In the genomic region with DNA sequence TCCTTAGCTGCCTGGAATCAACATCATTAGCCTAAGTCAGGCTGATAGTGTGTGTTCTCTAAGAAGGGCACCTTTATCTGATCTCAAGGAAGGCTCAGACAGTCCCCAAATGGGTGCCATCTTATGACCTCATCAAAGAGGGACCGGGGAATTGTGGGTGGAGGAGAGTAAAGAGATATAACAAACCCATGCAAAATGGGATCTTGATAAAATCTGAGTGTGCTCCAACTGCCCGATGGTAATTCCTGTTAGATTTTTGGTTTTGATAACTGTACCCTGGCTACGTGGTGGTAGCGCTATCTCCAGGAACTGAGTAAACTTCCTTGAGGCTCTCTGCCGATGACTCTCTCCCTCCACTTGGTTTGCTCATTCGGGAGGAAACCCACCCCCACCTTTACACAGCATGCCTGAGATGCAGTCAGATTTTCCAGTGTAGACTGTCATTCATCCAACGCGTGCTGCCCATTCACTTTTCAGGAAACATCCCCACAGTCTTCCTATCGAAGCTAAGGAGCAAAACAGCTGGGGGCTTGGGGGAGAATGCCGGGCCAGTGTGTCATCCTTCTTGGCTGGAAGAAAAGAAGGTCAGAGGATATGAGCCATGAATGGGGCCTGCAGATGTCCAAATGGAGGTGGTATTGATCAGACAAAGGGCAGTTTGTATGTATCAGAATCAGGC, we compare ENCODE assay signal across 29 mouse cellular contexts.
A peak's percentile ranks its signal among the peaks of the same experiment; 100 is the strongest.
DNase-seq lines count a peak whose midpoint lies in the region; ATAC-seq and TF ChIP-seq lines count a peak whose summit lies in the region.
"Had no signal": no experiment of that assay in that cellular context is flagged by ENCODE, and none has a peak within 500 bp of the region (broad histone marks: within the 10 kb centered on the region; RNA-seq: fewer than 3 reads in every experiment).

No protein-coding gene starts in this region.

- DNase-seq in heart, postnatal 36 days, result no peak
- DNase-seq in Patski (ENCODE audit: low read depth, low spot score), result no peak
- DNase-seq in right cerebral cortex, adult 2 months (ENCODE audit: low spot score in 2 of 2), result no peak
- no peak for DNase-seq in adrenal gland, postnatal 10 days
- DNase-seq: adrenal gland, postnatal 36 days; cerebellum, adult 11 months; cerebellum, adult 9-11 months; gastrocnemius, postnatal 36 days; heart, postnatal 14 days; kidney, adult 8-10 months; kidney, postnatal 10 days; liver, embryonic 13.5 days; lung, postnatal 36 days; midbrain, embryonic 14.5 days; right cerebral cortex, adult 18-20 months; thymus, postnatal 36 days had no signal

- H3K27ac ChIP-seq in heart, embryonic 13.5 days (replicated peaks), result peak overlapping the region; percentile 24; the same call in 1 of the 2 replicates
- H3K27ac ChIP-seq: forebrain, embryonic 12.5 days; hindbrain, embryonic 13.5 days; left cerebral cortex, adult 2 months; liver, embryonic 13.5 days; neural tube, embryonic 13.5 days; stomach, embryonic 15.5 days had no signal

- H3K9me3 ChIP-seq in heart, embryonic 13.5 days, result no peaks in the 10 kb centered on the region
- H3K9me3 ChIP-seq: forebrain, embryonic 12.5 days; G1E; hindbrain, embryonic 13.5 days; liver, embryonic 13.5 days; megakaryocyte, embryonic 14.5 days; neural tube, embryonic 13.5 days; stomach, embryonic 15.5 days had no signal

- H3K79me2 ChIP-seq in C2C12 (ENCODE audit: control insufficient read depth, insufficient read depth), result no peaks in the 10 kb centered on the region
- H3K79me2 ChIP-seq in myocyte (ENCODE audit: control insufficient read depth, insufficient read depth), result no peaks in the 10 kb centered on the region

- ATAC-seq in heart, embryonic 13.5 days (ENCODE audit: extremely low read depth, insufficient number of reproducible peaks, low FRiP score, low TSS enrichment), result no peak; the same call in 1 of the 2 replicates
- peak; percentile 11 for ATAC-seq in Patski
- ATAC-seq: inflammation-experienced regulatory T-cells, adult 6 months had no signal

- no peak overlapping the region for H3K4me2 ChIP-seq in heart, embryonic 13.5 days
- peak overlapping the region; percentile 25 for H3K4me2 ChIP-seq in myocyte (ENCODE audit: low read depth)
- H3K4me2 ChIP-seq: forebrain, embryonic 12.5 days; hindbrain, embryonic 13.5 days; liver, embryonic 13.5 days; lung, embryonic 14.5 days; neural tube, embryonic 13.5 days; stomach, embryonic 15.5 days had no signal

- POLR2A ChIA-PET in Patski (lab: Charles Lee), result no interaction called here

- intact Hi-C loops in heart, postnatal 36 days (cut with DNase I), result no loop called here

- no peaks in the 10 kb centered on the region for H3K27me3 ChIP-seq in heart, embryonic 13.5 days (replicated peaks)
- H3K27me3 ChIP-seq in C2C12 (ENCODE audit: control insufficient read depth, insufficient read depth, insufficient read length) (no peaks in the 10 kb centered on the region), Patski (no peaks in the 10 kb centered on the region), myocyte (ENCODE audit: control insufficient read depth, insufficient read depth, insufficient read length) (no peaks in the 10 kb centered on the region)
- H3K27me3 ChIP-seq: CH12.LX; forebrain, embryonic 12.5 days; hindbrain, embryonic 13.5 days; liver, embryonic 13.5 days; neural tube, embryonic 13.5 days; stomach, embryonic 15.5 days had no signal

- no peak overlapping the region for H3K4me3 ChIP-seq in heart, embryonic 13.5 days
- H3K4me3 ChIP-seq in C2C12 (ENCODE audit: insufficient read depth, poor library complexity, severe bottlenecking), result no peak overlapping the region
- no peak overlapping the region for H3K4me3 ChIP-seq in myocyte
- H3K4me3 ChIP-seq: forebrain, embryonic 12.5 days; hindbrain, embryonic 13.5 days; left cerebral cortex, adult 2 months; liver, embryonic 13.5 days; megakaryocyte, embryonic 14.5 days; neural tube, embryonic 13.5 days; stomach, embryonic 15.5 days had no signal

- TF ChIP-seq CTCF in C2C12 (IDR thresholded peaks at IDR 0.05; ENCODE audit: control insufficient read depth, insufficient read depth, insufficient read length) (no peak), Patski (IDR thresholded peaks at IDR 0.05) (no peak)

- CTCF ChIA-PET in Patski (lab: Charles Lee), result interaction anchor here (1.5 kb wide), 1 partner anchor 11 kb away, joined by 3 read pairs; no protein-coding TSS in a partner anchor

- no peaks in the 10 kb centered on the region for H3K36me3 ChIP-seq in heart, embryonic 13.5 days
- no peaks in the 10 kb centered on the region for H3K36me3 ChIP-seq in C2C12 (ENCODE audit: control insufficient read depth, insufficient read depth)
- no peaks in the 10 kb centered on the region for H3K36me3 ChIP-seq in myocyte (ENCODE audit: control insufficient read depth, insufficient read depth)
- H3K36me3 ChIP-seq: forebrain, embryonic 12.5 days; G1E; hindbrain, embryonic 13.5 days; liver, embryonic 13.5 days; neural tube, embryonic 13.5 days; stomach, embryonic 15.5 days had no signal

- no peak overlapping the region for H3K9ac ChIP-seq in heart, embryonic 13.5 days
- H3K9ac ChIP-seq: forebrain, embryonic 12.5 days; hindbrain, embryonic 13.5 days; liver, embryonic 13.5 days; lung, embryonic 14.5 days; neural tube, embryonic 13.5 days; stomach, embryonic 15.5 days had no signal

- H3ac ChIP-seq in C2C12 (ENCODE audit: control insufficient read depth, insufficient read length, low read depth) (no peak overlapping the region), myocyte (ENCODE audit: control insufficient read depth, insufficient read length) (no peak overlapping the region)

- H3K79me3 ChIP-seq in C2C12 (ENCODE audit: low read depth), result no peaks in the 10 kb centered on the region

- 56% methylated on average over 10 of the region's 10 CpGs for WGBS in heart, embryonic 13.5 days

- in situ Hi-C loops in Patski (cut with MboI; ENCODE audit: low pct_unique_long_range_greater_than_20kb), result no loop called here

- peaks cover 40% of the 10 kb centered on the region for H3K4me1 ChIP-seq in heart, embryonic 13.5 days

- TF ChIP-seq POLR2A in myocyte (IDR thresholded peaks at IDR 0.05; ENCODE audit: insufficient read length, low read depth), result no peak

TF ChIP-seq in C2C12, 6 proteins besides CTCF, POLR2A, EP300 and RAD21:
- peak; percentile 52 for TF ChIP-seq MAX (IDR thresholded peaks at IDR 0.05)
- TF ChIP-seq MYOD1 (IDR thresholded peaks at IDR 0.05; ENCODE audit: control insufficient read depth, insufficient read length, low read depth), result peak; percentile 40
- TF ChIP-seq CEBPB (IDR thresholded peaks at IDR 0.05; ENCODE audit: low read depth), result no peak
- no peak for TF ChIP-seq USF1 (IDR thresholded peaks at IDR 0.05; ENCODE audit: low read depth)
- no peak for TF ChIP-seq MYOG (IDR thresholded peaks at IDR 0.05; ENCODE audit: control insufficient read depth, extremely low read depth, insufficient read length)
- no peak for TF ChIP-seq FOSL1 (IDR thresholded peaks at IDR 0.05; ENCODE audit: insufficient read depth, low read length, poor library complexity, severe bottlenecking)

TF ChIP-seq in myocyte, 11 proteins besides CTCF, POLR2A, EP300 and RAD21:
- no peak for TF ChIP-seq SRF (IDR thresholded peaks at IDR 0.05; ENCODE audit: control insufficient read depth, insufficient read length, low read depth)
- TF ChIP-seq MYOD1 (IDR thresholded peaks at IDR 0.05; ENCODE audit: control insufficient read depth in 1 of 3, insufficient read length in 2 of 3, low read depth in 2 of 3), result peak in 1 of 3 experiments; percentile 7
- no peak for TF ChIP-seq E2F4 (IDR thresholded peaks at IDR 0.05; ENCODE audit: insufficient read depth)
- TF ChIP-seq REST (IDR thresholded peaks at IDR 0.05; ENCODE audit: insufficient read depth, insufficient read length), result no peak
